Mouse (Mus musculus): Measurements from ENCODE around the gene Unc79.

GRCm38 (mm10) chr12:103039332-103039731, 90.7 kb downstream of the Unc79 start:
- TF ChIP-seq CTCF (conservative IDR thresholded peaks at IDR 0.05; ENCODE audit: low read length) (no peak), POU5F1 (IDR thresholded peaks at IDR 0.05; ENCODE audit: borderline replicate concordance, low read length) (no peak), NANOG (IDR thresholded peaks at IDR 0.05; ENCODE audit: borderline replicate concordance, low read length) (no peak)

Data from E14TG2a.4 (cell line).